Mouse (Mus musculus) spleen, postnatal 14 days (tissue): Measurements from ENCODE around the gene Pfkm.

ENCODE experiments used
- DNase-seq, 2 experiments: peaks; one replicate each; pipeline ENCODE4 v3.0.0; 2021 to 2022; ENCODE audit warnings: low spot score in 2 of 2

Pfkm gene

GRCm38 (mm10) chr15:98098519-98098918, 6.1 kb downstream of the Pfkm start:
- no peak for DNase-seq

GRCm38 (mm10) chr15:98102401-98102800, 10.0 kb downstream of the Pfkm start:
- DNase-seq: no peak

GRCm38 (mm10) chr15:98106506-98106905, 14.1 kb downstream of the Pfkm start:
- DNase-seq: no peak

GRCm38 (mm10) chr15:98107230-98107629, 14.8 kb downstream of the Pfkm start:
- no peak for DNase-seq

GRCm38 (mm10) chr15:98107703-98108296, 15.4 kb downstream of the Pfkm start:
- no peak for DNase-seq

- peak; percentile 51 to 52 for DNase-seq
These were observed 16.1 kb downstream of the Pfkm start for GRCm38 (mm10) chr15:98108297-98109152.

- DNase-seq: no peak
These were observed 19.4 kb downstream of the Pfkm start for GRCm38 (mm10) chr15:98111791-98112190.

- no peak for DNase-seq
These were observed 21.9 kb downstream of the Pfkm start for GRCm38 (mm10) chr15:98114098-98114851.

GRCm38 (mm10) chr15:98114852-98115778, 22.7 kb downstream of the Pfkm start:
- no peak for DNase-seq

- DNase-seq: no peak
These were observed 23.4 kb downstream of the Pfkm start for GRCm38 (mm10) chr15:98115779-98116163.

- no peak for DNase-seq
These were observed 23.9 kb downstream of the Pfkm start for GRCm38 (mm10) chr15:98116287-98116686.

GRCm38 (mm10) chr15:98119363-98119762, 27.0 kb downstream of the Pfkm start:
- no peak for DNase-seq

GRCm38 (mm10) chr15:98120831-98121230, 28.4 kb downstream of the Pfkm start:
- DNase-seq: no peak

GRCm38 (mm10) chr15:98131001-98131400, 38.6 kb downstream of the Pfkm start:
- DNase-seq: no peak

- no peak for DNase-seq
These were observed 39.1 kb downstream of the Pfkm start for GRCm38 (mm10) chr15:98131451-98131850.

GRCm38 (mm10) chr15:98131942-98132655, 39.7 kb downstream of the Pfkm start:
- DNase-seq: no peak

GRCm38 (mm10) chr15:98133471-98133870, 41.1 kb downstream of the Pfkm start:
- no peak for DNase-seq

GRCm38 (mm10) chr15:98134034-98134433, 41.6 kb downstream of the Pfkm start:
- no peak for DNase-seq

GRCm38 (mm10) chr15:98134666-98135065, 42.3 kb downstream of the Pfkm start:
- no peak for DNase-seq

GRCm38 (mm10) chr15:98135671-98136070, 43.3 kb downstream of the Pfkm start:
- DNase-seq: no peak

GRCm38 (mm10) chr15:98136871-98137270, 44.5 kb downstream of the Pfkm start:
- no peak for DNase-seq
